Mouse (Mus musculus) liver, embryonic 14.5 days (tissue): Measurements from ENCODE around the gene Fgfr2. TPM values are rescaled to one million over a fixed set of nuclear protein-coding genes. Genes with fewer than 3 reads are reported as not detected.

Experiments used
- ATAC-seq: fragments of 200-750 bp; cut with Nextera tagmentation; 2 replicates; pipeline ENCODE4 v1.8.0; 2017; ENCODE audit warnings: moderate number of reproducible peaks, mild to moderate bottlenecking, moderate library complexity; ENCODE audit not compliant: insufficient read depth
- DNase-seq, 3 experiments: peaks; one replicate each; pipeline ENCODE4 v3.0.0-alpha.2; 2012 to 2013; ENCODE audit warnings: low read depth in 3 of 3, low spot score in 3 of 3
- H3K27ac ChIP-seq: fragments of 300-500 bp; sonication (generic); 2 replicates; pipeline ENCODE4 v1.5.1; 2014; ENCODE audit warnings: moderate library complexity, mild to moderate bottlenecking, control low read depth, inconsistent platforms
- H3K27me3 ChIP-seq: fragments of 300-500 bp; sonication (generic); 2 replicates; pipeline ENCODE4 v1.6.1; 2014; ENCODE audit warnings: mild to moderate bottlenecking, low read length, moderate library complexity; ENCODE audit not compliant: control insufficient read depth, insufficient read depth
- H3K36me3 ChIP-seq: fragments of 300-500 bp; sonication (generic); replicated peaks from 2 replicates; pipeline ENCODE4 v1.6.1; 2014; ENCODE audit warnings: low read depth; ENCODE audit not compliant: control insufficient read depth, insufficient read depth
- H3K4me1 ChIP-seq, 2 experiments: fragments of 200-500 bp in 1 of 2; fragments of 300-500 bp in 1 of 2; sonication (generic) in 1 of 2; replicated peaks; 2 replicates each; pipeline ENCODE4 v1.6.1; 2012 to 2014; ENCODE audit warnings: antibody characterized with exemption in 1 of 2, inconsistent platforms in 1 of 2, low read length in 1 of 2; ENCODE audit not compliant: control insufficient read depth in 2 of 2, insufficient read depth in 2 of 2
- H3K4me2 ChIP-seq: fragments of 300-500 bp; sonication (generic); 2 replicates; pipeline ENCODE4 v1.6.1; 2014; ENCODE audit warnings: low read depth, mild to moderate bottlenecking, control low read depth, moderate library complexity
- H3K4me3 ChIP-seq, 2 experiments: fragments of 200-500 bp in 1 of 2; fragments of 300-500 bp in 1 of 2; sonication (generic) in 1 of 2; 2 replicates each; pipeline ENCODE4 v1.5.1; 2012 to 2014; ENCODE audit warnings: low read depth in 2 of 2, low read length in 2 of 2, mild to moderate bottlenecking in 2 of 2, control low read depth in 1 of 2, inconsistent platforms in 1 of 2, moderate library complexity in 1 of 2; ENCODE audit not compliant: insufficient read depth in 1 of 2
- H3K9ac ChIP-seq: fragments of 300-500 bp; sonication (generic); replicated peaks from 2 replicates; pipeline ENCODE4 v1.6.1; 2014; ENCODE audit warnings: mild to moderate bottlenecking, control low read depth, moderate library complexity
- H3K9me3 ChIP-seq: fragments of 300-500 bp; sonication (generic); 2 replicates; pipeline ENCODE4 v1.6.1; 2016; ENCODE audit warnings: low read length, mixed read lengths; ENCODE audit not compliant: control insufficient read depth
- CTCF ChIP-seq: IDR thresholded peaks from 2 replicates; pipeline ENCODE4 v1.5.1; 2016; ENCODE audit warnings: antibody characterized with exemption, low read depth, control low read depth
- EP300 ChIP-seq: IDR thresholded peaks from 2 replicates; pipeline ENCODE4 v1.6.1; 2016; ENCODE audit warnings: antibody characterized with exemption, low read depth
- WGBS: fragments of 180-500 bp; shearing (Covaris S2); extraction: QIAGEN DNeasy Blood & Tissue Kit; methylation state at CpG from one replicate; pipeline ENCODE4 v1.1.7; 2014; ENCODE audit not compliant: insufficient replicate concordance; 5-methylcytosine and 5-hydroxymethylcytosine counted together
- polyA plus RNA-seq, 2 experiments: library from polyadenylated mRNA; depleted of rRNA in 1 of 2; stranded (reverse) in 1 of 2; unstranded in 1 of 2; fragments of >200 nt; fragmentation: Nextera tagmentation in 1 of 2; extraction: Ambion mirVana in 1 of 2; gene quantifications; 2 replicates each; pipeline versions ENCODE4 v1.2.1 to v1.2.3; 2012 to 2014

Gene Fgfr2
- polyA plus RNA-seq, 2 experiments, result 7.9 to 8.8 TPM

DNA sequence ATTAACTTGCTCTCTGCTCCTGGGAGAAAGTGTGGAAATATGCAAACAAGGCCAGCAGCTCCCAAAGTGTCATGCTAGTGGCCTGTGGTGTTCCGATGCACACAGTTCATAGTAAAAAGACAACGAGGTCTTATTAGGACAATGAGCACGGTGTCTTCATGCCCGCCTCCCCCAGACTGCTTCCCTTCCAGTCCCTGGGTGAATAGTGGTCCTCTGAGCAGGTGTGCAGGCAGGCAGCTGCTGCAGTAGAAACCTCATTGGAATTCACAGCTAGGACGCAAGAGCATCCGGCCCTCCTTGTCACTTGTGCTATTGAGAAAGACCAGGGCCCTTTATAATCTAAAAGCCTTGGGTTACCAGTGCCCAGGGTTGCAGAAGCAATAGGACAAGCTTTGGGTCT is 2409.8 kb downstream of the Fgfr2 start:
- H3K36me3 ChIP-seq, result no peaks in the 10 kb centered on the region
- DNase-seq, result no peak
- no peaks in the 10 kb centered on the region for H3K9me3 ChIP-seq
- H3K27me3 ChIP-seq, result no peaks in the 10 kb centered on the region
- H3K4me1 ChIP-seq, result peaks cover 0 to 8% of the 10 kb centered on the region in 2 experiments; a peak in 2 of 4 replicates
- H3K4me3 ChIP-seq, result no peak overlapping the region
- no peak for TF ChIP-seq EP300
- TF ChIP-seq CTCF, result no peak
- no peak for ATAC-seq
- 69% methylated on average over 6 of the region's 6 CpGs for WGBS
- no peak overlapping the region for H3K27ac ChIP-seq
- no peak overlapping the region for H3K9ac ChIP-seq
- no peak overlapping the region for H3K4me2 ChIP-seq

DNA sequence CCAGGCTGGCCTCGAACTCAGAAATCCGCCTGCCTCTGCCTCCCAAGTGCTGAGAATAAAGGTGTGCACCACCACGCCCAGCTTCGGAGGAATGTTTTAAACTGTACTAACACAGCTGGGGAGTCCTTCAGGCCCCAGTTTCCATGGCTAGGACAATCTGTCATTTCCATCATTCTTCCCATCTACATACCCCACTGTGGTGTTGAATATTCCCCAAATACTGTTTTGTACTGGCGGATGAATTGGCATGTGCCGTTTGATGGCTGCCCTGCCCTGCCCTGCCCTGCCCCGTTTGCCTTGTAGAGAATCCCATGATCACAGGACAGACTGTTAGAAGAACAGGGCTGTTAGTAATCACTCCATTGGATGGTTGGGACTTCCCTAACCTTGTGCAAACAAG is 2411.3 kb downstream of the Fgfr2 start:
- Histone ChIP-seq H3K4me2 (no peak overlapping the region), H3K9me3 (no peaks in the 10 kb centered on the region), H3K36me3 (no peaks in the 10 kb centered on the region), H3K4me1 (peaks cover 0 to 8% of the 10 kb centered on the region in 2 experiments; a peak in 2 of 4 replicates), H3K27ac (no peak overlapping the region), H3K4me3 (no peak overlapping the region), H3K9ac (no peak overlapping the region), H3K27me3 (no peaks in the 10 kb centered on the region)
- ATAC-seq (no peak), DNase-seq (no peak)
- 70% methylated on average over 7 of the region's 7 CpGs for WGBS
- no peak for TF ChIP-seq CTCF
- TF ChIP-seq EP300, result no peak

DNA sequence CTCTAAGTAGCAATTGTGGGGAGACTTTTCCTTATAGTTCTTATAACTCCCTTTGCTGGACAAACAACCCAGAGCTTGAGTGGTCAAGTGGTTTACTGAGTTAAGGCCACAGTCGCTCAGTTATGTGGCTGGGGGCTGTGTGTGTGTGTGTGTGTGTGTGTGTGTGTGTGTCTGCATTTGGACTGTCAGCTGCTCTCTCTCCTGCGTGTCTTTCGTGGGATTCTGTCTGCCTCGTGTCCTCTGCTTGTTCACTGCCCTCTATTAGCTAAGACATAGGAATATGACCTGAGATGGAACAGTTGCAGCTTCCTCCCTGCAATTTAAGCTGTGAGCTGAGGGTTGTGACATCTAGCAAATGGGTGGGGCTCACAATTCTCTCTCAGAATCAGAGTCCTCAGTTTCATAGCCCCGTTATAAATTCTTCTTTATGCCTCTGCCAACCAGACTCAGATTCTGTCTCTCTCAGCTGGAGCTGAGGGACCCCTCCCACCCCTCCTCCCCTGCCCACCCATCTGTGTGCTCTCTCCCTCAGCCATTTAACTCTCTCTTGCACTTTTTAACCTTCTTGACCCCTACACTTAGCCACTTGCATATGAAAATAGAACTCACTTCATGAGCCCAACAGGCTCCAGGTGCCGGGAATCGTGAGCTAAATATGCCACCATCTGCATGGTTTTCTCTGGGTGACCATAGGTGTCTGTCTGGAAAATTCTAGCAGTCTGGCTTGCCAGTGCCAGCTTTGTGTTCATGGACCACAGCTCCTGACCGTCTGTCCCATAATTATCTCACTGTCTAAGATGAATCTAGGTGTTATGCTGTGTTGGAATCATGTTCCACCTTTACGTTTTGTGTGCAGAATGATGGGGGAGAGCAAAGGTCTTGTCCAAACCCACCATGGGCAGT is 2413.5 kb downstream of the Fgfr2 start:
- H3K9me3 ChIP-seq, result no peaks in the 10 kb centered on the region
- peak overlapping the region; percentile 20; the same call in 1 of the 2 replicates for H3K4me2 ChIP-seq
- WGBS, result 50% methylated on average over 9 of the region's 9 CpGs
- H3K9ac ChIP-seq, result no peak overlapping the region; the same call in 1 of the 2 replicates
- H3K27ac ChIP-seq, result no peak overlapping the region
- ATAC-seq (0 out of 2 replicates have a peak, but pooled peaks have one; percentile 26), DNase-seq (no peak)
- TF ChIP-seq EP300, result no peak
- TF ChIP-seq CTCF, result no peak
- no peaks in the 10 kb centered on the region for H3K36me3 ChIP-seq
- no peak overlapping the region for H3K4me3 ChIP-seq
- no peaks in the 10 kb centered on the region for H3K27me3 ChIP-seq
- peaks cover 0 to 6% of the 10 kb centered on the region in 2 experiments; a peak in 2 of 4 replicates for H3K4me1 ChIP-seq

DNA sequence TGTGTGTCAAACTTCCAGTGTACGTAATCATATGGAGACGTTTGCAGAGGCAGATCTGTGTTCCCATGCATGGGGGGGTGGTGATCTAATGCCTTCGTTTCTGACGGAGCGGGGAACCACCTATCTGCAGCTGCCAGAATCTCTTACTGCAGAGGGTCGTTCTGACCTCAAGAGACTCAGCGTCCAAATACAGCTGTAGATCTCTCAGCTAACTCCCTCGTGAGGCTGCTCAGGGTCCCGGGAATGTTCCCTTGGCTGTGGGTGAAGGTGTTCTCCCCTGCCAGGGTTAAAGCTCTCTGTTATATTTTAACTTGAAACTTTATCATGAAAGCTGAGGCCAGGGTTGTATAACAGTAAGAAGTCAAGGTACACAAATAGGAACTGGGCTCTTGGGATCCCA is 2414.2 kb downstream of the Fgfr2 start:
- Histone ChIP-seq H3K27ac (no peak overlapping the region), H3K9me3 (no peaks in the 10 kb centered on the region), H3K36me3 (no peaks in the 10 kb centered on the region), H3K9ac (no peak overlapping the region), H3K4me2 (peak overlapping the region; percentile 20; the same call in 1 of the 2 replicates), H3K4me1 (peaks cover 0 to 6% of the 10 kb centered on the region in 2 experiments; a peak in 2 of 4 replicates), H3K27me3 (no peaks in the 10 kb centered on the region), H3K4me3 (no peak overlapping the region)
- DNase-seq, result no peak
- 49% methylated on average over 9 of the region's 9 CpGs for WGBS
- ATAC-seq, result 0 out of 2 replicates have a peak, but pooled peaks have one; percentile 35
- no peak for TF ChIP-seq CTCF
- TF ChIP-seq EP300, result no peak

DNA sequence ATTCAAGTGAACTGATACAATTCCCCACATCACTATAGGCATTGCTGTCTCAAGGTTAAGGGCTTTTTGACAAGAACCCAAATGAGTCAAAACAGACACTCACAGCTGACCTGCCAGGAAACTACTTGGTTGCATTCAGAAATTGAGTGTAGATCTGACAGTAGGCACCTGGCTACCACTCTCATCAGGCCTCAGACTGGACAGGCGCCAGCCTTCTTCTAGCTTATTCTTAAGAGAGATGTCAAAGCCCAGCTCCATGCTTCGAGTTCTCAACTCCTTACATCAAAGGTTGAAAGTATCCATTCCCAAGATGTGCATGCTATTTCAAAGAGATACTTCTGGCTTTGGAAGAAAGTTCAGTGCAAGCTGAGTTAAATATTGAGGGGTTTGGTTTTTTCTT is 2417.9 kb downstream of the Fgfr2 start:
- DNase-seq, result no peak
- Histone ChIP-seq H3K4me1 (peaks cover 0 to 5% of the 10 kb centered on the region in 2 experiments; a peak in 2 of 4 replicates), H3K27me3 (no peaks in the 10 kb centered on the region), H3K9ac (no peak overlapping the region), H3K27ac (no peak overlapping the region), H3K4me2 (no peak overlapping the region), H3K9me3 (no peaks in the 10 kb centered on the region), H3K36me3 (no peaks in the 10 kb centered on the region), H3K4me3 (no peak overlapping the region)
- no peak for ATAC-seq
- 53% methylated on average over 2 of the region's 2 CpGs for WGBS
- TF ChIP-seq EP300, result no peak
- TF ChIP-seq CTCF, result no peak
